Mouse (Mus musculus): ENCODE data around the gene Grin2a. TPM values are rescaled to one million over a fixed set of nuclear protein-coding genes. Genes with fewer than 3 reads are reported as not detected.

Grin2a gene
- polyA plus RNA-seq, 1 experiment from 2014 or later = 0.05 TPM

Other genes starting within 250 kb of the Grin2a start
- gene Rpl39l, start 174.7 kb upstream of the Grin2a start, polyA plus RNA-seq (2015; fragmentation: Nextera tagmentation; extraction: Ambion mirVana) = not detected in 2 replicates
- gene Atf7ip2, start 197.2 kb upstream of the Grin2a start, polyA plus RNA-seq (2015; fragmentation: Nextera tagmentation; extraction: Ambion mirVana) = 1.3 and 1.6 TPM in 2 replicates

Data from lung, embryonic 16.5 days (tissue).